Mouse (Mus musculus): Measurements from ENCODE around the gene Cmtm5. TPM values are rescaled to one million over a fixed set of nuclear protein-coding genes. Genes with fewer than 3 reads are reported as not detected.
A peak's percentile ranks its signal among the peaks of the same experiment; 100 is the strongest.

Gene Cmtm5
- polyA plus RNA-seq (2017; shearing (Covaris generic)): not detected

DNA sequence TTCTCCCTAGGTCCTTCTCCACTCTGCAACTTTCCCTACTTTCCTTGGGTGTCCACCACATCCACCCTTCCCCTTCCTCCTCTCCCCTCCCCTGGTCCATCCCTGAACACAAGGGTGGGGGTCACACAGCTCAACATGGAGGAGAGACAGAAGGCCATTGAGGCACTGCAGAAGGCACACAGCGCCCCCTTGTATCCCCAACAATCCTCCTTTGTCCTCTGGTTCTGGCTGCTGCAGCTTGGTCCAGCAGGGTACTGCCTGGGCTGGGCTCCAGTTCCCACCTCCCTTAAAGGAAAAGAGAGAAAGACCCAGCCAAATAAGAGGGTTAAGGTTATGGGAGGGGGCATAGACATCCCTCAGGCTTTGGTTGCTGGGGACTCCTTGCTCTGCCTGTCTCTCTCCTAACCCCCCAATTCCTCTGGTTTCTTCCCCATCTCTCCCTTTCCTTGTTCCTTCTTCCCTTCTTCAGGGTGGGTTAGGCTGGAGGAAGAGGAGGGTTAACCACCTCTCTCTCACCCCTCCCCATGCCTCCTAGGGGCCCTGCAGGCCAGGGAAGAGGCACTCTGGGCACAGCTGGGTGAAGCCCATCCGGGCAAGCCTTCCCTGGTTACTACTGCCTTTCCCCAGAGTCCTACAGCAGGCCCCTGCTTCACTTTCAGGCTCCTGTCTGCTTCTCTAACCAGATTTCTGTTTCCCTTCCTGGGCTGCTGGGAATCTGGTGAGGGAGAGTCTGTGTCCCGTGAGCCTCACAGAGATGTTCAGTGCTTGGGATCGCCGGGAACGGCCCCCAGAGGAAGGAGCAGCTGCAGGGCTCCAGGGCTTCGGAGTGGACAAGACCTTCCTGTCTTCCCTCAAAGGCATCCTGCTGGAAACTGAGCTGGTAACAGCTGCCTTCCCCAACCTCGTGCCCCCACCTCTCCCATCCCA lies at the start of gene Cmtm5:
Gene Cmtm5 (plus strand): TSS at position 358 of the 927 bp plus-strand sequence.
- no peak for ATAC-seq

- ATAC-seq: no peak
These were observed 43.9 kb upstream of the Cmtm5 start, which contains the start of gene Pabpn1 for GRCm38 (mm10) chr14:54892200-54892599. Pabpn1 (plus strand) TSS chr14:54892500.

GRCm38 (mm10) chr14:54893651-54894181 lies 42.3 kb upstream of the Cmtm5 start:
- peak; percentile 97 for ATAC-seq

DNA sequence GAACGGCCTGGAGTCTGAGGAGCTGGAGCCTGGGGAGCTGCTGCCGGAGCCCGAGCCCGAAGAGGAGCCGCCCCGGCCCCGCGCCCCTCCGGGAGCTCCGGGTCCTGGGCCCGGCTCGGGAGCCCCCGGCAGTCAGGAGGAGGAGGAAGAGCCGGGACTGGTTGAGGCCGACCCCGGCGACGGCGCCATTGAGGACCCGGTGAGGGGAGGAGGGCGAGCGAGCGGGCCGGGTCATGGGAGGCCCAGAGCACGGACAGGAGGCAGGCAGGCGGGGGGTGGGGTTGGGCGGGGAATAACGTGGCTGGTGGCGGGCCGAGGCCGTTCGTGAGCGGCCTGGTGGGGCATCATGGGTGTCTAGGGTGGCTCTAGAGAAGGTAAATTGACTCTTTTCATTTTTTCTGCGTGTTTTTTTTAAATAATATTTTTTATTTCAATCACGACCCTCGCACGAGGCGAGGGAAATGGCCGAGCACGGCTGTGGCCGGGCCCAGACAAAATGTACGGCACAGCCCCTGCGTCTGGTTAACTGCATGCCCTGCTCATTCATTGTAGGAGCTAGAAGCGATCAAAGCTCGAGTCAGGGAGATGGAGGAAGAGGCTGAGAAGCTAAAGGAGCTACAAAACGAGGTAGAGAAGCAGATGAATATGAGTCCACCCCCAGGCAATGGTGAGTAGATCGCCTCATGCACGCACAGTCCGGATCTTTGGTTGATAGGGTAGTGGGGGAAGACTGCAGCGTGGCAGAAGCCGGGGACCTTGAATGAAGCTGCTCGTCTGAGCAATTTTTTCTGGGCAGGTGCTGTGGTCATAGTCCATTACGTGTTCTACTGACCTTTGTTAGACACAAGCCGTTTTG lies 41.5 kb upstream of the Cmtm5 start:
- no peak for ATAC-seq

DNA sequence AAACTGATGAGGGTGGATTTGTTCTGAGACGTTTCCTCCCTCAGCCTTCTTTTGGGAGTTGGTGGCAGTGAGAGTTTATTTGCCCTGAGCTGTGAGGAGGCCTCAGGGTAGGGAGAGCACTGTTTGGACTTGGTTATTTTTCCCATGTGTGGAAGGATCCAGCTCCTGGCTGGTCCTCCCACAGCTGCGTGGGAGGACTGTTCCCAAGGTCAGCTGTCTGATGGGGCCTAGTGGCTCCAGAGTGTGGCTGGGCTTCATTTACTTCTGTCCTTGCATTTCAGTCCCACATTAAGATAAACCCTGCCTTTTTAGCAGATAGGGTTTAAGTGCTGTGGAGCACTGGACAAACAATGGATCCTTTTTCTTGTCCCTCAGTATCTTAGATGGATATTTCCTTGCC lies 38.6 kb upstream of the Cmtm5 start:
- ATAC-seq: no peak

GRCm38 (mm10) chr14:54900383-54900782 lies 35.7 kb upstream of the Cmtm5 start:
- peak; percentile 85 for ATAC-seq

GRCm38 (mm10) chr14:54903641-54904040 lies 32.4 kb upstream of the Cmtm5 start:
- no peak for ATAC-seq

- ATAC-seq: no peak
These were observed 27.4 kb upstream of the Cmtm5 start for GRCm38 (mm10) chr14:54908682-54909081.

GRCm38 (mm10) chr14:54912109-54912850 lies 23.8 kb upstream of the Cmtm5 start:
- ATAC-seq: no peak

DNA sequence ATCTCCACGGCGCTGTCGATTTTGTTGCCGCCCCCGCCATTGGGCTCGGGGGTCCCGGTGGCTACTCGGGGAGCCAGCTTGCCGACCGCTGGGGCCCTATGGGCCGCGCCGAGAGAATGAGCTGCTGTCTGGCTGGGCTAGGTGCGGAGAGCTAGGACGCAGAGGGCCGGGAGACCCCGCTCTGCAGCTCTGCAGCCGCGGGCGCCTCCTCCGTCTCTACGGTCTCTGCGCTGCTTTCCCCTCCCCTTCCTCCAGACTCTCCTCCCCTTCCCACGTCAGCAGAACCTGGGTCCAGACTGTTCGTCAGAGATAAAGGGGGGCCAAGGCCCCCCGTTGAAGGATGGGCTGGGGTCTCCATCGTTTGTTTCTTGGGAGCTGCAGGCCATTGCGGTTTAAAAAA lies 23.2 kb upstream of the Cmtm5 start, which contains the start of gene Slc22a17:
Gene Slc22a17 (minus strand): TSS at position 247 of the 400 bp plus-strand sequence.
- peak; percentile 89 for ATAC-seq

DNA sequence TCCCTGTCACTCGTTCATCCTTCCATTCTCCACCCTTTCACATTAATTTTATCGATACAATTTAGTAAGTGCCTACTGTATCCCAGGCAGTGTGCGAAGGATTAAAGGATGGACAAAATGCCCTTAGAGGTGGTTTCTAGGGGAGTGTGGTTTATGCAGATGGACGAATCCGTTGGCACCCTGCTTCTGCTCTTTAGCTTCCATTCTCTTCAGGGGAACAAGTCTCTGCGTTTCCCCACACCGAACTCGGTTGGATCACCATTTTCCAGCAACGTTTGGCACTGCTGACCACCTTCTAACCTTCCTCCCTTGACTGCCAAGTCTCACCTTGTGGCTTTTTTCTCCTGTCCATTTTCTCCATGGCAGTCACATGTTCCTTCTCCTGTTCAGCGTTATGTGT lies 22.7 kb upstream of the Cmtm5 start:
- peak; percentile 14 for ATAC-seq

GRCm38 (mm10) chr14:54920076-54920685 lies 15.9 kb upstream of the Cmtm5 start:
- ATAC-seq: no peak

GRCm38 (mm10) chr14:54924641-54925348 lies 11.3 kb upstream of the Cmtm5 start:
- ATAC-seq: no peak

GRCm38 (mm10) chr14:54925349-54926342 lies 10.4 kb upstream of the Cmtm5 start, which contains the start of gene Efs:
Efs (minus strand) TSS chr14:54926126.
- no peak for ATAC-seq

DNA sequence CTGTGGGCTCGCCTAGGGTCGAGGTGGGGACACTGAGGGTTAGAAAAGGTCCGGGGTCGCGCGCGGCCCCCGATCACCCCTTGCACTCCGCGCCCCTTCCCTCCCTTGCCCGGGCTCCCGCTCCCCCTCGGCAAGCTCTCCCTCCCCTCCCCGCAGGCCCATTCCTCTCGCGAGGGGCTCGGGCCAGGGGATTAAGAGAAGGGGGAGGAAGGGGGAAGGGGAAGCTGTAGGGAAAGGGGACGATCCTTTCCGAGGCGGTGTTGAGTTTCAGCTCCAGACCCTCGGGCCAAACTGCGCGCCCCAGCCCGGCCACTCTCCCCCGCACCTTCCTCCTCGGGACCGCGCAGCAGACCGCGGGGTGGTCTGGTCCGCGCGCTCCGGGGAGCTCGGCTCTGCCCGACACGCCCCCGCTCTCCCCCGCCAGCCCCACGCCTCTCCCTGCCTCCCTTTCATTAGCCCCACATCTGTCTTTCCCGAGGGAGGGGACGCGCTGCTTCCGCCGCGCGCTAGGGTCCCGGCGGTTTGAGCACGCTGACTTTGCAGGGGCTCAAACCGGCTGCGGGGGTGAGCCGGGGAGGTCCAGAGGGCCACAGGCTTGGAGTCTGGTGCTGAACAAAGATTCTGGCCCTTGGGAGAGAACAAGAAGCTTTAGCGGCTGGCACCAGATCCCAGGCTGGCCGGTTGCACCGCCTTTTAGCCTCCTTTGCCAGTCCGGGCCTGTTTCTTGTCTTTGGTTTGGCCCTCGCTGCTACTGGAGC lies 9.5 kb upstream of the Cmtm5 start:
- no peak for ATAC-seq

GRCm38 (mm10) chr14:54927296-54927695 lies 8.8 kb upstream of the Cmtm5 start:
- ATAC-seq: no peak

GRCm38 (mm10) chr14:54929801-54930200 lies 6.3 kb upstream of the Cmtm5 start:
- ATAC-seq: no peak

DNA sequence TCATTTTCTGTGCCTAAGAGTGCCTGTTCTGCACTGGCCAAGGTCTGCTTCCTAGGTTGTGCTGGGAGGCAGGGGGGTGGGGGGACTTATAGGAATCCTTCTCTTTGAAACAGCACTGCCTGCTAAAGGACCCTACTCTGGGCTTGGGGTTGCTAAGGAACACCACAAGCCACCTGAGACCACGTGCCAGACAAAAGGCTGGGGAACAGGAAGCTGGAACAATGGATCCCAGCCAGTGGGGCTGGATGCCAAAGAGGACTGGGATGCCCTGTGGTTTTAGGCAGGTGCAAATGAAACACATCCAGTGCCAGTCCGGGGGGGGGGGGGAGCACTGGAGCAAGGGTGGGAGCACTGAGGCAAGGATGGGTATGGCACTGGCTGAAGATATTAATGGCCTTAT lies 5.6 kb upstream of the Cmtm5 start:
- no peak for ATAC-seq

- ATAC-seq: no peak
These were observed 3.4 kb upstream of the Cmtm5 start, which contains the start of gene Il25 for GRCm38 (mm10) chr14:54932645-54933150. Il25 (plus strand) TSS chr14:54932695.

All from CD4-positive, CD25-positive, alpha-beta regulatory T cell, adult 4 months (primary cell).